11 mouse cellular contexts compared by ENCODE assay signal in the genomic region with DNA sequence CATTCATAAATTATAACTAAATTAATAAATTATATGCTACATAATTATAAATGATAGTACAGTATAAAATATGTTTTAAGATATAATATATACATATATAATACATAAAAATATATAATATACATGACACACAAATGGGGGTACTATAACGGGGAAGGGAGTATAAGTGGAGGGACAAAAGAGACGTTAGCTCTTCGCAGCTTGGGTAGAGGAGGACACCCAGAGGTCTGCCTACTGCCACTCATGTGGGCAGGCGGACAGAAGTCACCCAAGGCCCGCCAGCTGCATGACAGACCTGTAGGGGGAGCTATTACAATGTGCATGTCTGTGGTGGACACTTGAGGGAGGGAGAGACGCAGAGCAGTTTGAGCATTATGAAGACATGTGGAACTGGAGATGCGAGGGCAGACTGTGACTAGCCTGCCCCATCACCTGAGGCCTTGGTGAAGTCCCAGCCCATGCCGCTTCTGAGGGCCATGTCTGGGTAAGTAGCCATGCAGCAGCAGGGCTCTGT.
A peak's percentile ranks its signal among the peaks of the same experiment; 100 is the strongest.
DNase-seq lines count a peak whose midpoint lies in the region; ATAC-seq and TF ChIP-seq lines count a peak whose summit lies in the region.
"Had no signal": no experiment of that assay in that cellular context is flagged by ENCODE, and none has a peak within 500 bp of the region (broad histone marks: within the 10 kb centered on the region; RNA-seq: fewer than 3 reads in every experiment).

No protein-coding gene starts in this region.

- 84% methylated on average over 8 of the region's 8 CpGs for WGBS in cerebellum, adult 2 months
- WGBS in kidney, postnatal 0 days = 81% methylated on average over 8 of the region's 8 CpGs
- 67% methylated on average over 8 of the region's 8 CpGs for WGBS in liver, embryonic 14.5 days (ENCODE audit: insufficient replicate concordance)

- H3K27me3 ChIP-seq in cerebellum, adult 2 months (ENCODE audit: control insufficient read depth, insufficient read depth, low read length) = no peaks in the 10 kb centered on the region
- no peaks in the 10 kb centered on the region for H3K27me3 ChIP-seq in kidney, postnatal 0 days (ENCODE audit: insufficient read depth, low read length)
- no peaks in the 10 kb centered on the region for H3K27me3 ChIP-seq in ES-Bruce4 (ENCODE audit: control insufficient read depth, insufficient read depth, low read length, poor library complexity, severe bottlenecking)
- no peaks in the 10 kb centered on the region for H3K27me3 ChIP-seq in liver, embryonic 14.5 days (ENCODE audit: control insufficient read depth, insufficient read depth, low read length)

- DNase-seq in cerebellum, adult 2 months = no peak
- no peak for DNase-seq in cerebellum, adult 11-12 months
- no peak for DNase-seq in kidney, postnatal 0 days (ENCODE audit: low spot score)
- DNase-seq in kidney, postnatal 10 days = no peak
- DNase-seq in liver, embryonic 14.5 days (ENCODE audit: low read depth in 3 of 3, low spot score in 3 of 3) = no peak
- DNase-seq in urinary bladder, postnatal 4 days (ENCODE audit: low spot score in 2 of 2) = no peak
- DNase-seq in urinary bladder, postnatal 14 days (ENCODE audit: low spot score) = no peak
- DNase-seq: cerebellum, adult 8-10 months; kidney, adult 8-10 months had no signal

- no peak overlapping the region for H3K4me2 ChIP-seq in kidney, postnatal 0 days (ENCODE audit: low read length)
- no peak overlapping the region for H3K4me2 ChIP-seq in liver, embryonic 14.5 days (ENCODE audit: low read depth)

- no peak for ATAC-seq in kidney, postnatal 0 days (replicated peaks; ENCODE audit: low FRiP score, low read depth)
- ATAC-seq in liver, embryonic 14.5 days (ENCODE audit: insufficient read depth) = no peak

- no peaks in the 10 kb centered on the region for H3K36me3 ChIP-seq in kidney, postnatal 0 days (ENCODE audit: insufficient read depth, low read length)
- no peaks in the 10 kb centered on the region for H3K36me3 ChIP-seq in ES-Bruce4 (ENCODE audit: control insufficient read depth, insufficient read depth, low read length, poor library complexity, severe bottlenecking)
- H3K36me3 ChIP-seq in liver, embryonic 14.5 days (replicated peaks; ENCODE audit: control insufficient read depth, insufficient read depth, low read depth) = no peaks in the 10 kb centered on the region

- no peaks in the 10 kb centered on the region for H3K9me3 ChIP-seq in kidney, postnatal 0 days (replicated peaks; ENCODE audit: low read length)
- H3K9me3 ChIP-seq in ES-Bruce4 (replicated peaks; ENCODE audit: control insufficient read depth, insufficient read depth, low read length, poor library complexity, severe bottlenecking) = no peaks in the 10 kb centered on the region
- no peaks in the 10 kb centered on the region for H3K9me3 ChIP-seq in liver, embryonic 14.5 days (ENCODE audit: control insufficient read depth, low read length)

- TF ChIP-seq CTCF in cerebellum, adult 2 months (IDR thresholded peaks at IDR 0.05; ENCODE audit: borderline replicate concordance, insufficient read depth, low read depth, low read length) = 0 out of 2 replicates have a peak, but pooled peaks have one; percentile 7
- TF ChIP-seq CTCF in kidney, postnatal 0 days (IDR thresholded peaks at IDR 0.05; ENCODE audit: low read depth) = peak; percentile 52
- TF ChIP-seq CTCF in ES-Bruce4 (IDR thresholded peaks at IDR 0.05; ENCODE audit: low read depth, low read length) = peak; percentile 75
- peak; percentile 69 for TF ChIP-seq CTCF in liver, embryonic 14.5 days (IDR thresholded peaks at IDR 0.05; ENCODE audit: low read depth)

- no peak for TF ChIP-seq EP300 in ES-Bruce4 (IDR thresholded peaks at IDR 0.05; ENCODE audit: insufficient read depth, low read depth, low read length)
- no peak for TF ChIP-seq EP300 in liver, embryonic 14.5 days (IDR thresholded peaks at IDR 0.05; ENCODE audit: low read depth)

- no peak overlapping the region for H3K4me3 ChIP-seq in cerebellum, adult 2 months (replicated peaks; ENCODE audit: insufficient read depth, low read depth, low read length)
- H3K4me3 ChIP-seq in kidney, postnatal 0 days (replicated peaks; ENCODE audit: low read depth, low read length) = no peak overlapping the region
- H3K4me3 ChIP-seq in ES-Bruce4 (ENCODE audit: low read depth, low read length) = no peak overlapping the region
- no peak overlapping the region for H3K4me3 ChIP-seq in liver, embryonic 14.5 days (ENCODE audit: insufficient read depth in 1 of 2, low read depth in 2 of 2, low read length in 2 of 2)

- no peak overlapping the region for H3K27ac ChIP-seq in cerebellum, adult 2 months (ENCODE audit: insufficient read depth, low read length)
- H3K27ac ChIP-seq in kidney, postnatal 0 days = no peak overlapping the region
- no peak overlapping the region for H3K27ac ChIP-seq in ES-Bruce4 (ENCODE audit: insufficient read depth, low read length)
- no peak overlapping the region for H3K27ac ChIP-seq in liver, embryonic 14.5 days
- H3K27ac ChIP-seq: macrophage had no signal

- no peak for TF ChIP-seq POLR2A in cerebellum, adult 2 months (IDR thresholded peaks at IDR 0.05; ENCODE audit: borderline replicate concordance, insufficient read depth, low read length)
- no peak for TF ChIP-seq POLR2A in ES-Bruce4 (IDR thresholded peaks at IDR 0.05; ENCODE audit: insufficient read depth, low read length)

- H3K9ac ChIP-seq in kidney, postnatal 0 days (ENCODE audit: low read depth, low read length) = no peak overlapping the region
- no peak overlapping the region for H3K9ac ChIP-seq in ES-Bruce4 (ENCODE audit: low read depth, poor library complexity, severe bottlenecking)
- no peak overlapping the region for H3K9ac ChIP-seq in liver, embryonic 14.5 days (replicated peaks)

- H3K4me1 ChIP-seq in cerebellum, adult 2 months (ENCODE audit: control insufficient read depth, insufficient read depth, low read length) = no peaks in the 10 kb centered on the region
- H3K4me1 ChIP-seq in kidney, postnatal 0 days (replicated peaks; ENCODE audit: insufficient read depth, low read length) = no peaks in the 10 kb centered on the region
- no peaks in the 10 kb centered on the region for H3K4me1 ChIP-seq in ES-Bruce4 (ENCODE audit: control insufficient read depth, insufficient read depth, low read length)
- H3K4me1 ChIP-seq in liver, embryonic 14.5 days (replicated peaks; ENCODE audit: control insufficient read depth in 2 of 2, insufficient read depth in 2 of 2, low read length in 1 of 2) = no peaks in the 10 kb centered on the region

Comparison
In these comparisons a context has a peak if more than half of its experiments do, and no peak if none do; other contexts are left out.
1. CTCF ChIP-seq: peak in every context shown above with its lines; median percentile 75 in ES-Bruce4; 69 in liver, embryonic 14.5 days; 52 in kidney, postnatal 0 days; 7 in cerebellum, adult 2 months.